Mouse (Mus musculus) CH12.LX (cell line): Measurements from ENCODE around the gene Zfp687. TPM values are rescaled to one million over a fixed set of nuclear protein-coding genes. Genes with fewer than 3 reads are reported as not detected.

ENCODE experiments used
- DNase-seq: peaks from one replicate; pipeline ENCODE4 v3.0.0-alpha.2; 2013; ENCODE audit errors: extremely low read depth
- H3K27ac ChIP-seq: 2 replicates; pipeline ENCODE4 v1.5.1; 2012; ENCODE audit warnings: low read depth, mild to moderate bottlenecking, control low read depth, moderate library complexity; ENCODE audit not compliant: insufficient read depth
- H3K27me3 ChIP-seq: replicated peaks from 2 replicates; pipeline ENCODE3; 2012; ENCODE audit warnings: inconsistent platforms
- H3K36me3 ChIP-seq, 2 experiments: replicated peaks in 1 of 2; 2 replicates each; pipeline versions ENCODE3 to v1.6.1; 2012; ENCODE audit warnings: inconsistent platforms in 1 of 2, low read length in 1 of 2, mild to moderate bottlenecking in 1 of 2, mixed read lengths in 1 of 2, moderate library complexity in 1 of 2; ENCODE audit not compliant: control insufficient read depth in 1 of 2, insufficient read depth in 1 of 2
- H3K4me1 ChIP-seq, 2 experiments: 2 replicates each; pipeline ENCODE4 v1.6.1; 2012; ENCODE audit warnings: inconsistent platforms in 1 of 2, moderate library complexity in 1 of 2; ENCODE audit not compliant: insufficient read depth in 2 of 2, control insufficient read depth in 1 of 2
- H3K4me2 ChIP-seq: 2 replicates; pipeline ENCODE4 v1.6.1; 2012; ENCODE audit warnings: low read depth, mild to moderate bottlenecking, control low read depth; ENCODE audit not compliant: poor library complexity, insufficient read depth, severe bottlenecking
- H3K4me3 ChIP-seq, 3 experiments: fragments of 150-350 bp in 1 of 3; sonication (generic) in 1 of 3; replicated peaks in 1 of 3; 2 replicates each; pipeline versions ENCODE3 to v1.5.1; 2011 to 2012; ENCODE audit warnings: low read depth in 2 of 3, low read length in 2 of 3, mild to moderate bottlenecking in 2 of 3, moderate library complexity in 2 of 3, control low read depth in 1 of 3, improper control_type of control experiment in 1 of 3, inconsistent platforms in 1 of 3, mixed read lengths in 1 of 3; ENCODE audit not compliant: poor library complexity in 1 of 3
- H3K79me2 ChIP-seq: replicated peaks from 2 replicates; pipeline ENCODE4 v1.6.1; 2012; ENCODE audit warnings: mild to moderate bottlenecking, moderate library complexity; ENCODE audit not compliant: control insufficient read depth, poor library complexity, insufficient read depth, severe bottlenecking; ENCODE audit errors: extremely low read depth
- H3K9ac ChIP-seq: 2 replicates; pipeline ENCODE4 v1.6.1; 2012; ENCODE audit warnings: low read depth, mild to moderate bottlenecking, control low read depth, moderate library complexity; ENCODE audit not compliant: insufficient read depth
- H3K9me3 ChIP-seq: replicated peaks from 2 replicates; pipeline ENCODE3; 2012; ENCODE audit warnings: low read length, inconsistent platforms, mixed read lengths
- BHLHE40 ChIP-seq: IDR thresholded peaks from 2 replicates; pipeline ENCODE4 v1.6.1; 2011; ENCODE audit warnings: mild to moderate bottlenecking, low read depth, low read length, improper control_type of control experiment
- CHD1 ChIP-seq: IDR thresholded peaks from 2 replicates; pipeline ENCODE4 v1.6.1; 2012; ENCODE audit warnings: low read depth, low read length, improper control_type of control experiment, inconsistent platforms
- CHD2 ChIP-seq: IDR thresholded peaks from 2 replicates; pipeline ENCODE4 v1.6.1; 2011; ENCODE audit warnings: low read length, improper control_type of control experiment
- CTCF ChIP-seq, 2 experiments: IDR thresholded peaks in 1 of 2; conservative IDR thresholded peaks in 1 of 2; 2 replicates each; pipeline ENCODE4 v1.5.1; 2011 to 2012; ENCODE audit warnings: low read depth in 2 of 2, low read length in 2 of 2, improper control_type of control experiment in 1 of 2, inconsistent platforms in 1 of 2, mild to moderate bottlenecking in 1 of 2, moderate library complexity in 1 of 2
- E2F4 ChIP-seq: IDR thresholded peaks from 2 replicates; pipeline ENCODE4 v1.6.1; 2011; ENCODE audit warnings: low read depth, low read length, improper control_type of control experiment; ENCODE audit not compliant: insufficient replicate concordance
- ELF1 ChIP-seq: IDR thresholded peaks from 2 replicates; pipeline ENCODE4 v1.6.1; 2014; ENCODE audit warnings: low read depth, mild to moderate bottlenecking, inconsistent platforms, low read length, improper control_type of control experiment
- EP300 ChIP-seq: IDR thresholded peaks from 2 replicates; pipeline ENCODE4 v1.6.1; 2011; ENCODE audit warnings: low read length, improper control_type of control experiment
- GABPA ChIP-seq: IDR thresholded peaks from 2 replicates; pipeline ENCODE4 v1.6.1; 2012; ENCODE audit warnings: low read depth, low read length, improper control_type of control experiment, inconsistent platforms; ENCODE audit not compliant: insufficient replicate concordance
- HCFC1 ChIP-seq: IDR thresholded peaks from 2 replicates; pipeline ENCODE4 v1.6.1; 2012; ENCODE audit warnings: low read depth, mild to moderate bottlenecking, inconsistent platforms, low read length, improper control_type of control experiment
- JUND ChIP-seq: conservative IDR thresholded peaks from 2 replicates; pipeline ENCODE4 v1.6.1; 2011; ENCODE audit warnings: low read depth, low read length, improper control_type of control experiment
- KAT2A ChIP-seq: IDR thresholded peaks from 2 replicates; pipeline ENCODE4 v1.6.1; 2012; ENCODE audit warnings: low read length, improper control_type of control experiment, inconsistent platforms; ENCODE audit not compliant: insufficient replicate concordance
- MAX ChIP-seq: IDR thresholded peaks from 2 replicates; pipeline ENCODE4 v1.6.1; 2011; ENCODE audit warnings: low read length, improper control_type of control experiment
- MAZ ChIP-seq: IDR thresholded peaks from 2 replicates; pipeline ENCODE4 v1.6.1; 2012; ENCODE audit warnings: low read depth, mild to moderate bottlenecking, inconsistent platforms, low read length, improper control_type of control experiment, moderate library complexity
- MEF2A ChIP-seq: IDR thresholded peaks from 2 replicates; pipeline ENCODE4 v1.6.1; 2014; ENCODE audit warnings: low read depth, mild to moderate bottlenecking, inconsistent platforms, low read length, improper control_type of control experiment, borderline replicate concordance
- MXI1 ChIP-seq: IDR thresholded peaks from 2 replicates; pipeline ENCODE4 v1.6.1; 2011; ENCODE audit warnings: mild to moderate bottlenecking, low read depth, low read length, improper control_type of control experiment
- MYC ChIP-seq: IDR thresholded peaks from 2 replicates; pipeline ENCODE4 v1.6.1; 2011; ENCODE audit warnings: low read depth, mild to moderate bottlenecking, improper control_type of control experiment, low read length
- NELFE ChIP-seq: IDR thresholded peaks from 2 replicates; pipeline ENCODE4 v1.6.1; 2011; ENCODE audit warnings: low read depth, low read length, improper control_type of control experiment
- NRF1 ChIP-seq: IDR thresholded peaks from 2 replicates; pipeline ENCODE4 v1.6.1; 2014; ENCODE audit warnings: low read depth, mild to moderate bottlenecking, inconsistent platforms, low read length, improper control_type of control experiment, moderate library complexity
- PAX5 ChIP-seq: IDR thresholded peaks from 2 replicates; pipeline ENCODE4 v1.6.1; 2012; ENCODE audit warnings: low read length, inconsistent platforms, mixed read lengths
- POLR2A ChIP-seq: IDR thresholded peaks from 2 replicates; pipeline ENCODE4 v1.6.1; 2011; ENCODE audit warnings: low read depth, mild to moderate bottlenecking, improper control_type of control experiment, low read length
- POLR2AphosphoS2 ChIP-seq: IDR thresholded peaks from 2 replicates; pipeline ENCODE4 v1.6.1; 2011; ENCODE audit warnings: low read depth, low read length, improper control_type of control experiment
- RAD21 ChIP-seq: IDR thresholded peaks from 2 replicates; pipeline ENCODE4 v1.6.1; 2011; ENCODE audit warnings: low read depth, mild to moderate bottlenecking, low read length, improper control_type of control experiment, moderate library complexity
- RCOR1 ChIP-seq: conservative IDR thresholded peaks from 2 replicates; pipeline ENCODE4 v1.6.1; 2012; ENCODE audit warnings: low read depth, mild to moderate bottlenecking, inconsistent platforms, low read length, improper control_type of control experiment
- SIN3A ChIP-seq: IDR thresholded peaks from 2 replicates; pipeline ENCODE4 v1.6.1; 2012; ENCODE audit warnings: low read length, improper control_type of control experiment, inconsistent platforms
- SMC3 ChIP-seq: IDR thresholded peaks from 2 replicates; pipeline ENCODE4 v1.6.1; 2011; ENCODE audit warnings: low read depth, low read length, improper control_type of control experiment
- TBP ChIP-seq: conservative IDR thresholded peaks from 2 replicates; pipeline ENCODE4 v1.6.1; 2011; ENCODE audit warnings: low read depth, low read length, improper control_type of control experiment
- UBTF ChIP-seq: IDR thresholded peaks from 2 replicates; pipeline ENCODE4 v1.6.1; 2012; ENCODE audit warnings: low read depth, mild to moderate bottlenecking, inconsistent platforms, low read length, improper control_type of control experiment, moderate library complexity
- USF1 ChIP-seq: IDR thresholded peaks from 2 replicates; pipeline ENCODE4 v1.6.1; 2014; ENCODE audit warnings: low read depth, mild to moderate bottlenecking, inconsistent platforms, low read length, improper control_type of control experiment
- USF2 ChIP-seq: conservative IDR thresholded peaks from 2 replicates; pipeline ENCODE4 v1.6.1; 2011; ENCODE audit warnings: low read depth, low read length, improper control_type of control experiment
- ZKSCAN1 ChIP-seq: IDR thresholded peaks from 2 replicates; pipeline ENCODE4 v1.6.1; 2012; ENCODE audit warnings: low read depth, inconsistent platforms, low read length, improper control_type of control experiment, borderline replicate concordance
- ZNF384 ChIP-seq: IDR thresholded peaks from 2 replicates; pipeline ENCODE4 v1.6.1; 2012; ENCODE audit warnings: low read depth, low read length, improper control_type of control experiment, inconsistent platforms
- dilution Hi-C: fragments of 300-500 bp; cut with MboI; formaldehyde crosslinking; loops from 2 replicates; pipeline ENCODE4 v1.14.3; 2020; ENCODE audit warnings: low sequenced_read_pairs; ENCODE audit not compliant: extremely low pct_unique_long_range_greater_than_20kb, extremely low pct_ligation_motif_present
- in situ Hi-C: fragments of 300-500 bp; cut with MboI; formaldehyde crosslinking; loops from 3 replicates; pipeline ENCODE4 v1.14.3; 2019; ENCODE audit warnings: low sequenced_read_pairs, low pct_ligation_motif_present, low pct_unique_long_range_greater_than_20kb, mixed read lengths
- polyA plus RNA-seq: library from polyadenylated mRNA; unstranded; fragments of >175 nt; gene quantifications from 2 replicates; pipeline ENCODE4 v1.2.1, GENCODE M21; 2012; ENCODE audit warnings: low read depth; ENCODE audit not compliant: insufficient read length
- total RNA-seq, 2 experiments: library from RNA; depleted of rRNA; stranded (reverse); fragments of 300-350 nt in 1 of 2; fragments of >200 nt in 1 of 2; gene quantifications; 2 replicates each; pipeline ENCODE4 v1.2.3; 2012 to 2014

Gene Zfp687
- total and polyA plus RNA-seq, 3 experiments, result 4.2 to 13.5 (median 10.8) TPM

DNA sequence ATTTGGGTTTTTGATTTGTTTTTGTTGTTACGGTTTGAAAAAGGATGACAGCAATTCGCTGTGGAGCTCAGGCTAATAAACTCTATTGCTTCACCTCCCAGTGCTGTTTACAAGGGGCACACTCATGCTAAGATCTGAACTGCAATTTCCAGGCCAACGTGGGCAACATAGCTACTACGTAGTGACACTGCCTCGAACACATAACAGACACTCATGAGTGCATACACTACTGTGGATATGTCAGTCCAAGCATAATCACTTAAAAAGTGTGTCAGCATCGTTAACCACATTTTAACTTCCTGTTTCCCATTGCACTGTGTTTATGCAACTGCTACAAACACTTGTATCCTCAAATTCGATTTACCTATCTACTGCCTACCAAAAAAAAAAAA, 27.6 kb upstream of the Zfp687 start:
- H3K9ac ChIP-seq, result peak overlapping the region; percentile 34
- H3K9me3 ChIP-seq, result no peaks in the 10 kb centered on the region
- H3K4me3 ChIP-seq, result peak overlapping the region; percentile 45 to 77 (median 77)
- peaks cover 2 to 17% of the 10 kb centered on the region in 2 experiments; a peak in 3 of 4 replicates for H3K4me1 ChIP-seq
- dilution Hi-C loops, result no loop called here
- H3K27ac ChIP-seq, result peak overlapping the region; percentile 40
- peaks cover 43% of the 10 kb centered on the region for H3K79me2 ChIP-seq
- H3K27me3 ChIP-seq, result no peaks in the 10 kb centered on the region
- no peak for TF ChIP-seq HCFC1
- no peak for TF ChIP-seq RCOR1
- no peak for TF ChIP-seq MXI1
- TF ChIP-seq E2F4, result no peak
- TF ChIP-seq RAD21, result no peak
- TF ChIP-seq USF2, result no peak
- TF ChIP-seq POLR2A, result no peak
- no peak for TF ChIP-seq CHD2
- TF ChIP-seq ELF1, result no peak
- no peak for TF ChIP-seq ZKSCAN1
- TF ChIP-seq MYC, result no peak
- no peak for TF ChIP-seq GABPA
- no peak for TF ChIP-seq SMC3
- peak overlapping the region; percentile 77 for H3K4me2 ChIP-seq
- in situ Hi-C loops, result no loop called here
- H3K36me3 ChIP-seq, result peaks cover 8 to 25% of the 10 kb centered on the region in 2 experiments
- DNase-seq, result peak; percentile 29

- Histone ChIP-seq H3K9ac (peak within 1 kb of the TSS; percentile 94), H3K4me2 (peak within 1 kb of the TSS; percentile 78), H3K36me3 (peaks cover 9 to 29% of the 10 kb centered on the region in 2 experiments), H3K4me3 (peak within 1 kb of the TSS; percentile 77 to 83 (median 77)), H3K9me3 (no peaks in the 10 kb centered on the region), H3K27me3 (no peaks in the 10 kb centered on the region), H3K79me2 (peaks cover 46% of the 10 kb centered on the region), H3K4me1 (peaks cover 2 to 17% of the 10 kb centered on the region in 2 experiments; a peak in 3 of 4 replicates), H3K27ac (peak within 1 kb of the TSS; percentile 40)
- in situ Hi-C loops, result no loop called here
- peak; percentile 98 for DNase-seq
- dilution Hi-C loops, result no loop called here
- TF ChIP-seq CHD2, result peak; percentile 96
- TF ChIP-seq KAT2A, result peak; percentile 96; the same call in 1 of the 2 replicates
- peak; percentile 78 for TF ChIP-seq NELFE
- no peak; the same call in 1 of the 2 replicates for TF ChIP-seq MAX
- no peak for TF ChIP-seq PAX5
- TF ChIP-seq SIN3A, result peak; percentile 82
- TF ChIP-seq CHD1, result no peak
- no peak for TF ChIP-seq MAZ
- TF ChIP-seq RCOR1, result no peak
- peak; percentile 40; the same call in 1 of the 2 replicates for TF ChIP-seq MEF2A
- TF ChIP-seq MXI1, result peak; percentile 77; the same call in 1 of the 2 replicates
- TF ChIP-seq ZNF384, result no peak
- no peak for TF ChIP-seq EP300
- TF ChIP-seq UBTF, result no peak
- no peak for TF ChIP-seq JUND
- peak; percentile 46; the same call in 1 of the 2 replicates for TF ChIP-seq TBP
- peak; percentile 93 for TF ChIP-seq ELF1
- no peak for TF ChIP-seq CTCF (conservative IDR thresholded peaks at IDR 0.05 in 1 of 2, IDR thresholded peaks at IDR 0.05 in 1 of 2; ENCODE audit: low read depth in 2 of 2, low read length in 2 of 2)
- peak; percentile 74; the same call in 1 of the 2 replicates for TF ChIP-seq GABPA
- TF ChIP-seq POLR2AphosphoS2, result 0 out of 2 replicates have a peak, but pooled peaks have one; percentile 68
- TF ChIP-seq HCFC1, result peak; percentile 97
- no peak for TF ChIP-seq ZKSCAN1
- TF ChIP-seq NRF1, result peak; percentile 62
- no peak for TF ChIP-seq MYC
- no peak for TF ChIP-seq USF1
- no peak for TF ChIP-seq BHLHE40
- TF ChIP-seq POLR2A, result peak; percentile 96
Measured at GRCm38 (mm10) chr3:95042166-95042837, 27.1 kb upstream of the Zfp687 start, which contains the start of gene Psmd4. Psmd4 (minus strand) TSS chr3:95042614.
